Comparison of ENCODE assay signal across 8 mouse cellular contexts in the genomic region with DNA sequence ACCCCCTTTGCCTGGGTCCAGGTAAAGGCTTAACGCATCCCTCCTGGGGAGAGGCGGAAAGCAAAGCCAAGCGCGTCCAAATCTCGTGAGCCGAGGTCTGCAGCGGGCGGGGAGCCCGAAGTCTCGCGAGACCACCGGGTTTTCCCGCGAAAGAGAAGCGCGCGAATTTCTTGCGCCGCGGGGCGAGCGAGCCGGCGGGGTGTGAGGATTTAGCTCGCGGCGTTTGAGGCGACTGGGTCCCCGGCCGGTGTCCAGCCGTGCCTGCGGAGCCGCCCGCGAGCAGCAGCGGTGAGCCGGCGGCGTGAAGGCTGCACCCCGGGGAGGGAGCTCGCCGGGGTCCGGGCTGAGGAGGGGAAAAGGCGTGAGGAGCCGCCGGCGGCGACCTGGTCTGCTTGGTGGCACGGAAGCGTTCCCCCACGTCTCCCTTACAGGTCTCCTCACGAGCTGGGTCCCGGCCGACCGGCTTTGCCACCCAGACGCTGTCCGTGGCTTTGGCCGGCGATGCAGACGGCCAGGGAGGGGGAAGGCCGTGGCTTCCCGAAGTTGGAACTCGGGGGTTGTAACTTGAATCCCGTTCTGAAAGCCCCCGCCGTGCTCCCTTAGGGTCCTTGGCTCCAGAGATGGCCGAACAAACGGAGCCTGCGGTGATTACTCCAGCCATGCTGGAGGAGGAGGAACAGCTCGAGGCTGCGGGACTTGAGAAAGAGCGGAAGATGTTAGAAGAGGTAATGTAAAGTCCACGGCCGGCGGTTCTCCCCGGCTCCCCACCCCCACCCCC. TPM values are rescaled to one million over a fixed set of nuclear protein-coding genes. Genes with fewer than 3 reads are reported as not detected.
DNase-seq lines count a peak whose midpoint lies in the region; ATAC-seq and TF ChIP-seq lines count a peak whose summit lies in the region.

Gene Hells (plus strand): TSS at position 128 of the 778 bp plus-strand sequence.

- TF ChIP-seq CTCF in liver, postnatal 0 days (IDR thresholded peaks at IDR 0.05; ENCODE audit: low read depth), result no peak

- H3K9ac ChIP-seq in forebrain, embryonic 13.5 days, result peak within 1 kb of the TSS; percentile 90
- peak within 1 kb of the TSS; percentile 92 for H3K9ac ChIP-seq in liver, postnatal 0 days (replicated peaks)
- peak within 1 kb of the TSS; percentile 91 for H3K9ac ChIP-seq in neural tube, embryonic 13.5 days

- peak within 1 kb of the TSS; percentile 93 for H3K4me2 ChIP-seq in forebrain, embryonic 13.5 days
- peak within 1 kb of the TSS; percentile 100 for H3K4me2 ChIP-seq in liver, postnatal 0 days (ENCODE audit: low read depth, low read length)
- H3K4me2 ChIP-seq in neural tube, embryonic 13.5 days, result peak within 1 kb of the TSS; percentile 99

- intact Hi-C loops in heart, postnatal 14 days (cut with DNase I), result no loop called here

- H3K9me3 ChIP-seq in forebrain, embryonic 13.5 days (replicated peaks), result no peaks in the 10 kb centered on the region
- no peaks in the 10 kb centered on the region for H3K9me3 ChIP-seq in liver, postnatal 0 days (ENCODE audit: low read length)
- no peaks in the 10 kb centered on the region for H3K9me3 ChIP-seq in neural tube, embryonic 13.5 days

- no peaks in the 10 kb centered on the region for H3K27me3 ChIP-seq in forebrain, embryonic 13.5 days
- no peaks in the 10 kb centered on the region for H3K27me3 ChIP-seq in liver, postnatal 0 days (ENCODE audit: insufficient read depth, low read length)
- peaks cover 6% of the 10 kb centered on the region for H3K27me3 ChIP-seq in neural tube, embryonic 13.5 days

- peak; percentile 86 for ATAC-seq in cerebellum, adult (ENCODE audit: insufficient number of reproducible peaks, low FRiP score, low TSS enrichment)
- peak; percentile 93 for ATAC-seq in forebrain, embryonic 13.5 days
- ATAC-seq in liver, postnatal 0 days, result peak; percentile 94
- ATAC-seq in neural tube, embryonic 13.5 days (ENCODE audit: low read depth), result peak; percentile 95

- H3K4me3 ChIP-seq in forebrain, embryonic 13.5 days, result peak within 1 kb of the TSS; percentile 84
- peak within 1 kb of the TSS; percentile 89 for H3K4me3 ChIP-seq in liver, postnatal 0 days (ENCODE audit: low read depth, low read length)
- H3K4me3 ChIP-seq in neural tube, embryonic 13.5 days, result peak within 1 kb of the TSS; percentile 84

- H3K36me3 ChIP-seq in forebrain, embryonic 13.5 days (ENCODE audit: poor library complexity, severe bottlenecking), result peaks cover 18% of the 10 kb centered on the region; the same call in 1 of the 2 replicates
- H3K36me3 ChIP-seq in liver, postnatal 0 days (replicated peaks; ENCODE audit: insufficient read depth, low read length), result peaks cover 7% of the 10 kb centered on the region; the same call in 1 of the 2 replicates
- H3K36me3 ChIP-seq in neural tube, embryonic 13.5 days, result no peaks in the 10 kb centered on the region

- H3K4me1 ChIP-seq in forebrain, embryonic 13.5 days, result peaks cover 22% of the 10 kb centered on the region
- H3K4me1 ChIP-seq in liver, postnatal 0 days (ENCODE audit: insufficient read depth), result peaks cover 9% of the 10 kb centered on the region
- H3K4me1 ChIP-seq in neural tube, embryonic 13.5 days (replicated peaks), result peaks cover 17% of the 10 kb centered on the region

- no peak for TF ChIP-seq EP300 in liver, postnatal 0 days (IDR thresholded peaks at IDR 0.05; ENCODE audit: low read depth)

- under 1% methylated on average over 75 of the region's 76 CpGs for WGBS in forebrain, embryonic 13.5 days
- WGBS in large intestine, adult 2 months, result under 1% methylated on average over 76 of the region's 76 CpGs
- WGBS in liver, postnatal 0 days (ENCODE audit: insufficient replicate concordance), result 2% methylated on average over 64 of the region's 76 CpGs
- WGBS in neural tube, embryonic 13.5 days, result under 1% methylated on average over 69 of the region's 76 CpGs

- DNase-seq in ES-CJ7 (ENCODE audit: low read depth, low spot score), result peak; percentile 97
- DNase-seq in heart, postnatal 14 days, result peak; percentile 90 to 92
- DNase-seq in large intestine, adult 2 months (ENCODE audit: low read depth, low spot score), result peak; percentile 55
- peak; percentile 93 for DNase-seq in liver, postnatal 0 days
- DNase-seq in telencephalon, adult 2 months (ENCODE audit: low read depth, low spot score), result peak; percentile 54

- H3K27ac ChIP-seq in forebrain, embryonic 13.5 days, result peak within 1 kb of the TSS; percentile 69
- H3K27ac ChIP-seq in liver, postnatal 0 days (ENCODE audit: low read depth), result peak within 1 kb of the TSS; percentile 66
- peak within 1 kb of the TSS; percentile 56 for H3K27ac ChIP-seq in neural tube, embryonic 13.5 days (replicated peaks)

RNA-seq across cellular contexts. Expression of gene Hells, which starts in this region (rescaled TPM):
- 51.5 and 54.6 TPM in 2 replicates for polyA plus RNA-seq in forebrain, embryonic 13.5 days (2015; fragmentation: Nextera tagmentation; extraction: Ambion mirVana)
- total RNA-seq in heart, postnatal 14 days (2021), result 1 to 10 TPM; 1.8 to 4.5 TPM
- 1.3 and 1.9 TPM in 2 replicates for polyA plus RNA-seq in large intestine, adult 2 months (2012; rRNA removed)
- 9.4 and 10.5 TPM in 2 replicates for polyA plus RNA-seq in liver, postnatal 0 days (2015; fragmentation: Nextera tagmentation; extraction: Ambion mirVana)
- polyA plus RNA-seq in neural tube, embryonic 13.5 days (2015; fragmentation: Nextera tagmentation; extraction: Ambion mirVana), result 11.0 and 12.9 TPM in 2 replicates

Comparison
In these comparisons a context has a peak if more than half of its experiments do, and no peak if none do; other contexts are left out.
1. Peak in every context shown above with its lines: DNase-seq, ATAC-seq, H3K4me3 ChIP-seq and H3K27ac ChIP-seq.